Mouse (Mus musculus) kidney, postnatal 4 days (tissue): ENCODE measurements around the gene Zfp729a.
"Not testable (repeated sequence)": the region's sequence is repeated elsewhere in the genome, so short reads cannot be mapped to it uniquely, and the experiment has no call there.

Experiments used
- DNase-seq, 2 experiments: peaks; one replicate each; pipeline ENCODE4 v3.0.0; 2021; ENCODE audit warnings: mixed read lengths in 2 of 2

Gene Zfp729a

GRCm38 (mm10) chr13:67637294-67638007 is at the start of gene Zfp729a, which contains the start of gene Gm49345:
Zfp729a (minus strand) TSS chr13:67637791.
Gm49345 (minus strand) TSS chr13:67637769.
- DNase-seq: peak; percentile 87 to 91

GRCm38 (mm10) chr13:67686971-67687370 is 49.4 kb upstream of the Zfp729a start, which contains the start of gene Zfp738:
Zfp738 (minus strand) TSS chr13:67687071.
- DNase-seq: no peak

- not testable (repeated sequence) for DNase-seq
Measured at GRCm38 (mm10) chr13:67683841-67684240, 46.2 kb upstream of the Zfp729a start.

- DNase-seq: peak; percentile 87 to 89
Measured at GRCm38 (mm10) chr13:67682959-67683735, 45.6 kb upstream of the Zfp729a start.

GRCm38 (mm10) chr13:67674902-67675301 is 37.3 kb upstream of the Zfp729a start:
- DNase-seq: no peak

- no peak for DNase-seq
Measured at GRCm38 (mm10) chr13:67652496-67652895, 14.9 kb upstream of the Zfp729a start.

GRCm38 (mm10) chr13:67610108-67610507 is 27.5 kb downstream of the Zfp729a start:
- no peak for DNase-seq

- DNase-seq: peak; percentile 94 to 96
Measured at GRCm38 (mm10) chr13:67609066-67609876, 28.3 kb downstream of the Zfp729a start, which contains the start of gene Zfp729b. Zfp729b (minus strand) TSS chr13:67609707.

- DNase-seq: no peak
Measured at GRCm38 (mm10) chr13:67572591-67573189, 64.9 kb downstream of the Zfp729a start.
